In genomic region chr17:64182599-64182998, GRCm38 (mm10) we compare ENCODE assay signal across 22 mouse cellular contexts.
"Had no signal": no experiment of that assay in that cellular context is flagged by ENCODE, and none has a peak within 500 bp of the region (broad histone marks: within the 10 kb centered on the region; RNA-seq: fewer than 3 reads in every experiment).

No protein-coding gene starts in this region.

- H3K27me3 ChIP-seq: heart, embryonic 13.5 days; heart, embryonic 15.5 days; hindbrain, embryonic 12.5 days; hindbrain, embryonic 15.5 days; limb, embryonic 13.5 days; limb, embryonic 15.5 days; liver, embryonic 12.5 days had no signal

- H3K27ac ChIP-seq: gastrocnemius, adult 2 months; heart, adult 2 months; heart, embryonic 13.5 days; heart, embryonic 15.5 days; hindbrain, embryonic 12.5 days; hindbrain, embryonic 15.5 days; hindbrain, postnatal 0 days; kidney, postnatal 0 days; limb, embryonic 13.5 days; limb, embryonic 15.5 days; liver, embryonic 12.5 days; liver, embryonic 14.5 days had no signal

- H3K4me2 ChIP-seq: heart, embryonic 13.5 days; heart, embryonic 15.5 days; hindbrain, embryonic 12.5 days; hindbrain, embryonic 15.5 days; limb, embryonic 13.5 days; limb, embryonic 15.5 days; liver, embryonic 12.5 days had no signal

- H3K9me3 ChIP-seq: heart, embryonic 13.5 days; heart, embryonic 15.5 days; hindbrain, embryonic 12.5 days; hindbrain, embryonic 15.5 days; limb, embryonic 13.5 days; limb, embryonic 15.5 days; liver, embryonic 12.5 days had no signal

- H3K4me1 ChIP-seq: heart, embryonic 13.5 days; heart, embryonic 15.5 days; hindbrain, embryonic 12.5 days; hindbrain, embryonic 15.5 days; limb, embryonic 15.5 days; liver, embryonic 12.5 days had no signal

- H3K36me3 ChIP-seq: heart, embryonic 13.5 days; heart, embryonic 15.5 days; hindbrain, embryonic 12.5 days; hindbrain, embryonic 15.5 days; limb, embryonic 13.5 days; limb, embryonic 15.5 days; liver, embryonic 12.5 days had no signal

- ATAC-seq: intestine, postnatal 0 days; liver, embryonic 12.5 days had no signal

- H3K9ac ChIP-seq: heart, embryonic 13.5 days; heart, embryonic 15.5 days; hindbrain, embryonic 12.5 days; hindbrain, embryonic 15.5 days; limb, embryonic 13.5 days; limb, embryonic 15.5 days; liver, embryonic 12.5 days; liver, embryonic 14.5 days had no signal

- DNase-seq: gastrocnemius, adult 2 months; gastrocnemius, postnatal 10 days; gastrocnemius, postnatal 25 days; heart, adult 2 months; heart, postnatal 14 days; heart, postnatal 36 days; kidney, adult 18-20 months; kidney, adult 8-10 months; kidney, postnatal 14 days; kidney, postnatal 36 days; left cerebral cortex, postnatal 4 days had no signal

- H3K4me3 ChIP-seq: gastrocnemius, adult 2 months; heart, adult 2 months; heart, embryonic 13.5 days; heart, embryonic 15.5 days; hindbrain, embryonic 12.5 days; hindbrain, embryonic 15.5 days; limb, embryonic 13.5 days; limb, embryonic 15.5 days; liver, embryonic 12.5 days had no signal
